Mouse (Mus musculus) kidney, embryonic 14.5 days (tissue): Measurements from ENCODE around the gene Lax1. TPM values are rescaled to one million over a fixed set of nuclear protein-coding genes. Genes with fewer than 3 reads are reported as not detected.

Source experiments
- microRNA-seq: library from miRNA; unstranded; fragments of <30 nt; microRNA quantifications from one replicate; pipeline ENCODE4, GENCODE M21; 2016
- polyA plus RNA-seq: library from polyadenylated mRNA; unstranded; fragments of >200 nt; fragmentation: Nextera tagmentation; extraction: Ambion mirVana; gene quantifications from 2 replicates; pipeline ENCODE4 v1.2.1, GENCODE M21; 2014

Gene Lax1
- polyA plus RNA-seq, 1 experiment from 2014 or later: 0.73 TPM

Small RNAs within 50 kb of the gene (microRNA-seq; reads per million reads assigned to microRNA genes)
- gene Mir6903: not detected

Other genes starting within 250 kb of the Lax1 start
- 818 and 1,095 TPM in 2 replicates for gene Snrpe, start 79.8 kb downstream of the Lax1 start, polyA plus RNA-seq
- gene Zbed6, start 29.2 kb downstream of the Lax1 start, polyA plus RNA-seq: 0.51 TPM in 1 of 2 replicates, not detected in the other
- 6.5 and 11.4 TPM in 2 replicates for gene Gm38394, start 28.8 kb downstream of the Lax1 start, polyA plus RNA-seq
- gene Atp2b4, start 110.9 kb upstream of the Lax1 start, polyA plus RNA-seq: 5.2 and 9.6 TPM in 2 replicates
- 0.26 TPM in 1 of 2 replicates, not detected in the other for gene Optc, start 217.9 kb upstream of the Lax1 start, polyA plus RNA-seq
- gene Prelp, start 231.3 kb upstream of the Lax1 start, polyA plus RNA-seq: 0.39 and 0.84 TPM in 2 replicates